Mouse (Mus musculus): ENCODE measurements around the gene B4galnt1. TPM values are rescaled to one million over a fixed set of nuclear protein-coding genes. Genes with fewer than 3 reads are reported as not detected.

Gene B4galnt1
- total and polyA plus RNA-seq, 3 experiments, result 0.98 to 17.5 (median 2.3) TPM

DNA sequence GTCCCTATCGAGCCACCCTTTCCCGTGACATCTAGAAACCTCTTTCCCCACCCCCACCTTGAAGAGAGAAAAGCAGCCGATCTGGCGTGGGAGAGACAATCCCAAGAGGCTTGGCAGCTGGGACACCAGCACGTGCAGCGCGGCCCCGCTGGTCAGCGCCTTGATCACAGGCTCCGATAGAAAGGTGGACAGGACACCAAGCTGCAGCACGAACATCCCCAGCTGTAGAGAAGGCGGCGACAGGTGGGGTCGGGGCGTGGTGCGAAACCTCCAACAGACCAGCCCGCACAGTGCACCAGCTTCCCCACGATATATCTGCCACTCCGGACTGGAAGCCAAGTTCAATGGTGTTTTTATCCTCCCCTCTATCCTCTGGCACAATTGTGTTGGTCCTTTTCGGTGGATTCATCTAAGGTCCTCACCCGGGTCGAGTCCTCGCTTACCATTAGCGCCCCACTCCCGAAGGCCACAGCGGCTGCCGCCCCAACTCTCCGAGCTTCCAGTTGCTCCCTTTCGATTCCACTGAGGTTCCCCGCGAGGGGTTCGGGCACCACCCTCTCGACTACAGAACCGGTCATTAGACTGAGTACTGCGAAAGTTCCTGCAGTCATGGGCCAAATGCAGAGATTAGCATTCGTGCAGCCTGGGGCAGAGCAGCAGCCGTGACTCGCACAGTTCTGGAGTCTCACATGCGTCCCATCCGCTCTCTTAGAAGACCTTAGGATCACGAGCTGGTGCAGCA lies 13.4 kb downstream of the B4galnt1 start:
- Histone ChIP-seq H3K9me3 (replicated peaks; ENCODE audit: low read length) (no peaks in the 10 kb centered on the region), H3K27ac (ENCODE audit: insufficient read depth, low read depth) (no peak overlapping the region), H3K4me3 (replicated peaks in 1 of 3; ENCODE audit: low read depth in 2 of 3, low read length in 2 of 3, poor library complexity in 1 of 3) (no peak overlapping the region), H3K4me2 (ENCODE audit: insufficient read depth, low read depth, poor library complexity, severe bottlenecking) (peak overlapping the region; percentile 96), H3K36me3 (replicated peaks in 1 of 2; ENCODE audit: control insufficient read depth in 1 of 2, insufficient read depth in 1 of 2, low read length in 1 of 2) (peaks cover 0 to 9% of the 10 kb centered on the region in 2 experiments), H3K27me3 (replicated peaks) (peaks cover 21% of the 10 kb centered on the region), H3K79me2 (replicated peaks; ENCODE audit: control insufficient read depth, extremely low read depth, insufficient read depth, poor library complexity, severe bottlenecking) (no peaks in the 10 kb centered on the region), H3K4me1 (ENCODE audit: control insufficient read depth in 1 of 2, insufficient read depth in 2 of 2) (peaks cover 0 to 9% of the 10 kb centered on the region in 2 experiments; a peak in 2 of 4 replicates), H3K9ac (ENCODE audit: insufficient read depth, low read depth) (no peak overlapping the region)
- DNase-seq (ENCODE audit: extremely low read depth), result no peak
- in situ Hi-C loops (cut with MboI; ENCODE audit: low pct_ligation_motif_present, low pct_unique_long_range_greater_than_20kb, low sequenced_read_pairs) (loop anchor here (5.0 kb wide), 1 partner anchor 44 kb away; no protein-coding TSS in a partner anchor), dilution Hi-C loops (cut with MboI; ENCODE audit: extremely low pct_ligation_motif_present, extremely low pct_unique_long_range_greater_than_20kb, low sequenced_read_pairs) (no loop called here)
- TF ChIP-seq BHLHE40 (IDR thresholded peaks at IDR 0.05; ENCODE audit: low read depth, low read length) (peak; percentile 36; the same call in 1 of the 2 replicates), ZC3H11A (IDR thresholded peaks at IDR 0.05; ENCODE audit: low read depth, low read length) (no peak), IRF4 (IDR thresholded peaks at IDR 0.05; ENCODE audit: low read depth, low read length) (no peak), ZKSCAN1 (IDR thresholded peaks at IDR 0.05; ENCODE audit: borderline replicate concordance, low read depth, low read length) (no peak), ELF1 (IDR thresholded peaks at IDR 0.05; ENCODE audit: low read depth, low read length) (no peak), HCFC1 (IDR thresholded peaks at IDR 0.05; ENCODE audit: low read depth, low read length) (no peak)

DNA sequence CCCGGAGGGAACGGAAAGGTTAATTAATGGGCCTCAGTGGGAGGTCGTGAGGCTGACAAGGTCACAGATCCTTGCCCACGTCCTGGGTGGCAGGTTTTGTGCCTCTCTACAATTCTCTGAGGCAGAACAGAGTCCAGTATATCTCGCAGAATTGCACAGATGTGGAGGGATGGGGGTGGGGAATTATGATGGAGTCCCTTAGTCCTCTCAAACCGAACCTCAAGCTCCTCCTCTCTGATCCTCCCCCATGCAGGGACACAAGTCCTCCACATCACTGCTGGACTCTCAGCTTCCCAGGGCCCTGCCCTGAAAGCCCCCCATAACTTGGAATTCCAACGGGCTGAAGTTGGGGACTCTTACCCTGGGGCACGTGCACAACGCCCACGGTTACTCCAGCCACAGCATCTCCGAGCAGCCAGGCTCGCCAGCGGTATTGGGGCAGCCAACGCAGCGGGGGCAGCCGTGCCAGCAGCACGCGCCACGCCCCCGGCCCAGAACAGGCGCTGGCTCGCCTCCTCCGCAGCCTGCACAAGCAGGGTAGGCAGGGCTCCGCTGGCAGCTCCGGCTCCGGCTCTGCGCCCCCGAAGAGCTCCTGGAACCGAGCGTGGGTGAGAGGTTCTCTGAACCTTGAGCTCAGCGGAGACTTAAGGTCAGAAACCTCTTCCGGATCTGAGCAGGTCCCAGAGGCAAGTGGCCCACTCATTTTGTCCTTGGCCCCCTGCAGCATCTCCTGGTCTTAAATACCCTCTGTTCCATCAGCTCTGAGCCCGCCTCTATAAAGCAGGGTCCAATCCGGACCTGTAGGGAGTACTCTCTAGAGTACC lies 15.1 kb downstream of the B4galnt1 start, which contains the start of gene Slc26a10:
Gene Slc26a10 (minus strand): TSS at position 775 of the 824 bp plus-strand sequence.
- TF ChIP-seq BHLHE40 (IDR thresholded peaks at IDR 0.05; ENCODE audit: low read depth, low read length) (peak; percentile 49; the same call in 1 of the 2 replicates), RAD21 (IDR thresholded peaks at IDR 0.05; ENCODE audit: low read depth, low read length) (no peak)
- Histone ChIP-seq H3K36me3 (replicated peaks in 1 of 2; ENCODE audit: control insufficient read depth in 1 of 2, insufficient read depth in 1 of 2, low read length in 1 of 2) (peaks cover 0 to 21% of the 10 kb centered on the region in 2 experiments), H3K27ac (ENCODE audit: insufficient read depth, low read depth) (no peak within 1 kb of the TSS), H3K4me2 (ENCODE audit: insufficient read depth, low read depth, poor library complexity, severe bottlenecking) (peak within 1 kb of the TSS; percentile 2), H3K9ac (ENCODE audit: insufficient read depth, low read depth) (no peak within 1 kb of the TSS), H3K27me3 (replicated peaks) (peaks cover 8% of the 10 kb centered on the region), H3K4me1 (ENCODE audit: control insufficient read depth in 1 of 2, insufficient read depth in 2 of 2) (peaks cover 0 to 9% of the 10 kb centered on the region in 2 experiments; a peak in 2 of 4 replicates), H3K79me2 (replicated peaks; ENCODE audit: control insufficient read depth, extremely low read depth, insufficient read depth, poor library complexity, severe bottlenecking) (no peaks in the 10 kb centered on the region), H3K4me3 (replicated peaks in 1 of 3; ENCODE audit: low read depth in 2 of 3, low read length in 2 of 3, poor library complexity in 1 of 3) (no peak within 1 kb of the TSS), H3K9me3 (replicated peaks; ENCODE audit: low read length) (no peaks in the 10 kb centered on the region)
- no peak for DNase-seq (ENCODE audit: extremely low read depth)
- in situ Hi-C loops (cut with MboI; ENCODE audit: low pct_ligation_motif_present, low pct_unique_long_range_greater_than_20kb, low sequenced_read_pairs) (loop anchor here (5.0 kb wide), 1 partner anchor 42 kb away; no protein-coding TSS in a partner anchor), dilution Hi-C loops (cut with MboI; ENCODE audit: extremely low pct_ligation_motif_present, extremely low pct_unique_long_range_greater_than_20kb, low sequenced_read_pairs) (no loop called here)

DNA sequence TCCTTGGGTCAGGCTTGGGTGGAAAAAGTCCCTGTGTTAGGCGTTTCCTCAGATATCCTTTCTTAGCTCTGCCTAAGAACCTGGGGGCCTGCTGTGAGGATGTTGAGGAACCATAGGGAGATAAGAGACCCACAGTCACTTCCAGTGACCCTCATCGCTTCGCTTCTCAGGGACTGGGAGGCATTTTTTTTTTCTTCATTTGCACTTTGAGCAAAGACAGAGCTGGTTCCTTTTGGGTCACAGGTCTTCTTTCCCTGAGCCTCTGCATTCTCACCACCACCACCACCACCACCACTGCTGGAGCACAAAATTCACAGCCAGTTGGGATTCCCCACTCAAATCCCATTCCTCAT lies 15.6 kb downstream of the B4galnt1 start:
- no peak for DNase-seq (ENCODE audit: extremely low read depth)
- Histone ChIP-seq H3K36me3 (replicated peaks in 1 of 2; ENCODE audit: control insufficient read depth in 1 of 2, insufficient read depth in 1 of 2, low read length in 1 of 2) (peaks cover 0 to 26% of the 10 kb centered on the region in 2 experiments), H3K4me1 (ENCODE audit: control insufficient read depth in 1 of 2, insufficient read depth in 2 of 2) (peaks cover 0 to 9% of the 10 kb centered on the region in 2 experiments; a peak in 2 of 4 replicates), H3K27ac (ENCODE audit: insufficient read depth, low read depth) (no peak overlapping the region), H3K79me2 (replicated peaks; ENCODE audit: control insufficient read depth, extremely low read depth, insufficient read depth, poor library complexity, severe bottlenecking) (no peaks in the 10 kb centered on the region), H3K4me2 (ENCODE audit: insufficient read depth, low read depth, poor library complexity, severe bottlenecking) (no peak overlapping the region), H3K27me3 (replicated peaks) (peaks cover 7% of the 10 kb centered on the region), H3K9me3 (replicated peaks; ENCODE audit: low read length) (no peaks in the 10 kb centered on the region), H3K4me3 (replicated peaks in 1 of 3; ENCODE audit: low read depth in 2 of 3, low read length in 2 of 3, poor library complexity in 1 of 3) (no peak overlapping the region), H3K9ac (ENCODE audit: insufficient read depth, low read depth) (no peak overlapping the region)
- TF ChIP-seq CHD2 (IDR thresholded peaks at IDR 0.05; ENCODE audit: low read length) (no peak), ETS1 (conservative IDR thresholded peaks at IDR 0.05; ENCODE audit: low read depth, low read length) (no peak), ZMIZ1 (IDR thresholded peaks at IDR 0.05; ENCODE audit: low read depth, low read length) (no peak), JUN (IDR thresholded peaks at IDR 0.05; ENCODE audit: insufficient read depth, low read depth, low read length) (no peak), SIN3A (IDR thresholded peaks at IDR 0.05; ENCODE audit: low read length) (no peak)
- dilution Hi-C loops (cut with MboI; ENCODE audit: extremely low pct_ligation_motif_present, extremely low pct_unique_long_range_greater_than_20kb, low sequenced_read_pairs) (no loop called here), in situ Hi-C loops (cut with MboI; ENCODE audit: low pct_ligation_motif_present, low pct_unique_long_range_greater_than_20kb, low sequenced_read_pairs) (no loop called here)

Data from CH12.LX (cell line).